Comparison of ENCODE assay signal across 20 mouse cellular contexts in the genomic region with DNA sequence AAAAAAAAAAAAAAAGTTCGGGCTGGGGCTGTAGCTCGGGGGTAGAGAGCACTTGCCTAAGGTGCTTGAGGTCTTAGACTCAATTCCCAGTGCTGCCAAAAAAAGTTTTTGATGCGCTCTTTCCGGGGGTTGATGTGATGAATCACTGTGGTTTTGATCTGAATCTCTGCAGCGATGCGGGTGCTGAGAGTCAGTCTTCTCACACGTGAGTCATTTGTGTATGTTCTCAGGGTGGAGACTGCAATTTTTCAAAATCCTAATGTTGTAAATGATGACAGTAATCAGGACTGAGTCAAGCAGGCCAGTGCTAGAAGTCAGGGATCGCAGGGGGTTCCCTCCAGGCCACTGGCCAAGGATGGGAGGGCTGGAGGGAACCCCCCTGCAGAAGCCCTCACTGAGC. TPM values are rescaled to one million over a fixed set of nuclear protein-coding genes. Genes with fewer than 3 reads are reported as not detected.
DNase-seq lines count a peak whose midpoint lies in the region; ATAC-seq and TF ChIP-seq lines count a peak whose summit lies in the region.
"Had no signal": no experiment of that assay in that cellular context is flagged by ENCODE, and none has a peak within 500 bp of the region (broad histone marks: within the 10 kb centered on the region; RNA-seq: fewer than 3 reads in every experiment).

No protein-coding gene starts in this region.

- WGBS in midbrain, embryonic 13.5 days, result 76% methylated on average over 8 of the region's 8 CpGs

- H3K27me3 ChIP-seq in Patski, result peaks cover 9% of the 10 kb centered on the region
- no peaks in the 10 kb centered on the region for H3K27me3 ChIP-seq in midbrain, embryonic 13.5 days
- H3K27me3 ChIP-seq: forebrain, embryonic 13.5 days had no signal

- no peak overlapping the region for H3K9ac ChIP-seq in midbrain, embryonic 13.5 days (replicated peaks)
- H3K9ac ChIP-seq: forebrain, embryonic 13.5 days had no signal

- ATAC-seq in CD4-positive, CD25-positive, alpha-beta regulatory T cell, adult 4 months, result no peak
- ATAC-seq in Patski, result peak; percentile 82
- no peak for ATAC-seq in midbrain, embryonic 13.5 days
- ATAC-seq: forebrain, embryonic 13.5 days; lung, postnatal 0 days had no signal

- no peaks in the 10 kb centered on the region for H3K9me3 ChIP-seq in midbrain, embryonic 13.5 days
- H3K9me3 ChIP-seq: embryonic facial prominence, embryonic 10.5 days; forebrain, embryonic 13.5 days had no signal

- DNase-seq in CD4-positive, CD25-positive, alpha-beta regulatory T cell, adult 2 months (ENCODE audit: low read depth, low spot score), result peak; percentile 25
- DNase-seq in CD4-positive helper T cell, adult 2 months (ENCODE audit: low read depth, low spot score), result peak; percentile 46
- peak; percentile 56 for DNase-seq in Patski (ENCODE audit: low read depth, low spot score)
- DNase-seq in induced T-regulatory cell, adult 2 months (ENCODE audit: low read depth), result peak; percentile 50
- no peak for DNase-seq in layer of hippocampus, adult 9-11 months
- DNase-seq in cerebellum, postnatal 10 days, result no peak
- DNase-seq: adrenal gland, postnatal 10 days; cerebellum, adult 18-20 months; gastrocnemius, postnatal 25 days; kidney, adult 9 months; kidney, postnatal 25 days; left cerebral cortex, postnatal 4 days; liver had no signal

- no peak overlapping the region for H3K27ac ChIP-seq in midbrain, embryonic 13.5 days
- H3K27ac ChIP-seq: embryonic facial prominence, embryonic 10.5 days; forebrain, embryonic 13.5 days; left cerebral cortex, adult 2 months had no signal

- in situ Hi-C loops in Patski (cut with MboI; ENCODE audit: low pct_unique_long_range_greater_than_20kb), result no loop called here

- no peak for TF ChIP-seq CTCF in Patski (IDR thresholded peaks at IDR 0.05)

- no peaks in the 10 kb centered on the region for H3K36me3 ChIP-seq in midbrain, embryonic 13.5 days
- H3K36me3 ChIP-seq: embryonic facial prominence, embryonic 10.5 days had no signal

- H3K4me2 ChIP-seq in midbrain, embryonic 13.5 days (replicated peaks), result no peak overlapping the region
- H3K4me2 ChIP-seq: forebrain, embryonic 13.5 days had no signal

- POLR2A ChIA-PET in Patski (lab: Charles Lee), result no interaction called here

- H3K4me3 ChIP-seq in midbrain, embryonic 13.5 days (replicated peaks), result no peak overlapping the region
- H3K4me3 ChIP-seq: embryonic facial prominence, embryonic 10.5 days; forebrain, embryonic 13.5 days; left cerebral cortex, adult 2 months; megakaryocyte, embryonic 14.5 days had no signal

- no peaks in the 10 kb centered on the region for H3K4me1 ChIP-seq in midbrain, embryonic 13.5 days (replicated peaks)
- H3K4me1 ChIP-seq: forebrain, embryonic 13.5 days; megakaryocyte, embryonic 14.5 days had no signal

- CTCF ChIA-PET in Patski (lab: Charles Lee), result no interaction called here

RNA-seq across cellular contexts. Expression of gene Rybp, which starts 26.9 kb away (rescaled TPM):
- 10 to 100 TPM; 11.8 to 13.7 TPM for polyA plus RNA-seq in CD4-positive, CD25-positive, alpha-beta regulatory T cell, adult 4 months (2017; shearing (Covaris generic))
- polyA plus RNA-seq in Patski (2021), result 22.6 TPM
- polyA plus RNA-seq in midbrain, embryonic 13.5 days (2015; fragmentation: Nextera tagmentation; extraction: Ambion mirVana), result 18.0 and 19.7 TPM in 2 replicates

Comparison
In these comparisons a context has a peak if more than half of its experiments do, and no peak if none do; other contexts are left out.
1. DNase-seq: peak in CD4-positive, CD25-positive, alpha-beta regulatory T cell, adult 2 months (single experiment), CD4-positive helper T cell, adult 2 months (single experiment), Patski (single experiment) and induced T-regulatory cell, adult 2 months (single experiment); none in layer of hippocampus, adult 9-11 months (single experiment) and cerebellum, postnatal 10 days (0 of 2).